ENCODE assay signal across 14 mouse cellular contexts in the genomic region with DNA sequence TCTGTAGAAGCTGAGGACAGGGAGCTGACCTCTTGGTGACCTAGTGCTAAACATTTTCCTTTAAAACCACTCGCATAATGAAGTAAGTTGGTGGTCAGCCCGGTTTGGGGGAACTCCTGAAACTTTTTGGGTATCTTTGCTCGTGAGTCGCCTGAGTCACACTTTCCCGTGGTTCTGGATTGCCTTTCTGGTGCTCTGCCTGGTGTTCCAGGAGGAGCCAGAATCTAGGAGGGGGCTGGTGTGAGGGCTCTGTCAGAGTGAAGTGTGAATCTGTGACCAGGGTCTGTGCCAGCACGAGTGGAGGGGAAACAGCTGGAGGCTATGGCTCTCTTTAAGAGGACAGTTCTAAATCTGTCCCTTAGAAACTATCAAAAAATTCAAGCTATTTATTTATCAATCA.
DNase-seq lines count a peak whose midpoint lies in the region; ATAC-seq lines count a peak whose summit lies in the region.
"Had no signal": no experiment of that assay in that cellular context is flagged by ENCODE, and none has a peak within 500 bp of the region (broad histone marks: within the 10 kb centered on the region; RNA-seq: fewer than 3 reads in every experiment).

No protein-coding gene starts in this region.

- DNase-seq in frontal cortex, postnatal 14 days (ENCODE audit: low spot score in 2 of 2): no peak
- peak; percentile 67 for DNase-seq in 416B (ENCODE audit: low read depth)
- no peak for DNase-seq in heart, embryonic 10.5 days (ENCODE audit: low spot score)
- DNase-seq in heart, postnatal 4 days: peak; percentile 77
- DNase-seq in c-Kit-positive CD71-positive TER-119-positive erythroid progenitor cells, embryonic 14.5 days (ENCODE audit: low spot score): no peak
- no peak for DNase-seq in cerebellum, postnatal 36 days
- DNase-seq: cerebellum, adult 11 months; gastrocnemius, postnatal 25 days; kidney, postnatal 14 days; thymus, postnatal 25 days had no signal

- no peaks in the 10 kb centered on the region for H3K36me3 ChIP-seq in heart, embryonic 10.5 days
- H3K36me3 ChIP-seq: limb, embryonic 13.5 days had no signal

- H3K27ac ChIP-seq in heart, embryonic 10.5 days: peak overlapping the region; percentile 81
- H3K27ac ChIP-seq: limb, embryonic 13.5 days; macrophage had no signal

- H3K4me3 ChIP-seq in heart, embryonic 10.5 days: no peak overlapping the region
- H3K4me3 ChIP-seq: limb, embryonic 13.5 days had no signal

- 0 out of 2 replicates have a peak, but pooled peaks have one; percentile 36 for ATAC-seq in frontal cortex, adult (ENCODE audit: low TSS enrichment)
- no peak for ATAC-seq in monocyte, adult 5-6 weeks (replicated peaks; ENCODE audit: insufficient number of reproducible peaks, low FRiP score, low TSS enrichment, poor library complexity, severe bottlenecking)

- H3K9me3 ChIP-seq in heart, embryonic 10.5 days: no peaks in the 10 kb centered on the region
- H3K9me3 ChIP-seq: limb, embryonic 13.5 days had no signal

- peaks cover 22% of the 10 kb centered on the region for H3K4me1 ChIP-seq in heart, embryonic 10.5 days

- H3K27me3 ChIP-seq in heart, embryonic 10.5 days (ENCODE audit: insufficient read depth, poor library complexity, severe bottlenecking): no peaks in the 10 kb centered on the region
- H3K27me3 ChIP-seq: limb, embryonic 13.5 days had no signal

- 49% methylated on average over 6 of the region's 6 CpGs for WGBS in heart, embryonic 10.5 days

Comparison
In these comparisons a context has a peak if more than half of its experiments do, and no peak if none do; other contexts are left out.
1. DNase-seq: peak in 416B (single experiment) and heart, postnatal 4 days (single experiment); none in frontal cortex, postnatal 14 days (0 of 2), heart, embryonic 10.5 days (single experiment), c-Kit-positive CD71-positive TER-119-positive erythroid progenitor cells, embryonic 14.5 days (single experiment) and cerebellum, postnatal 36 days (0 of 2).